Mouse (Mus musculus): ENCODE results near the gene Ppp3ca. TPM values are rescaled to one million over a fixed set of nuclear protein-coding genes. Genes with fewer than 3 reads are reported as not detected.

The Ppp3ca gene
- polyA plus RNA-seq (2017; shearing (Covaris generic)), result 10 to 100 TPM; 69.6 to 95.0 TPM

DNA sequence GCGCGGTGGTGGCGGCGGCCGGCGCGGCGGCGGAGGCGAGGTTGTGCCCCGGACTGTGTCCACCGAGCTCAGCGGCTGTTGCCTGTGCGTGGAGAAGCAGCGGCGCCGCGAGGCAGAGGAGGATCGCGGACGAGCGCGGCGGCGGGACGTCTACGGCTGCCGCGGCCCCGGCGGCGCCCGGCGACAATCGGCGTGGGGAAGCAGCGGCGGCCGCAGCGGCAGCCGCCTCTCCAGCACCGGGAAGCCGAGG, at the start of gene Ppp3ca:
Gene Ppp3ca (plus strand): TSS at position 15 of the 250 bp plus-strand sequence.

Measured in inflammation-experienced regulatory T-cells (primary cell).